Mouse (Mus musculus): ENCODE measurements at regions not wholly inside any gene's neighbourhood (a gene's known extent, or its start where the extent isn't known, plus 50 kb on each side); places are given as distances from the start of the nearest gene placed in this dataset.

DNA sequence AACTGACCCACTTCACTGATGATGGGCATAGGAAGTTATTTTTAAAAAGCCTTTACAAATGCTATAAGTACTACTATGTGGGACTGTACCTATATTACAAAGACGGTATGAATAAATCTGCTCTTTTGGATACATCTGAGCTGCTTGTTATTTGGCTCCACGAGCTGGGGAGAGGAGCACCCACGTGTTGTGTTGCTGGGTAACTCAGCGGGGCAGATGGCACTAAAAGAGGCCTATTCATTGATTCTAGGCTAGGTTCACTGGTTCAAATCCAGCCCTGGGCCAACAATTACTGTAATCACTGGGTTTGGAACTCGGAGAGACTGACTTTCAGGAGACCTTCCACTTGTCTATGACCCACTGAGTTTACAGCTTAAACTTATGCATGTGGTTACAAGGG lies 176.0 kb upstream of the Cadm1 start:
- DNase-seq, result no peak

DNA sequence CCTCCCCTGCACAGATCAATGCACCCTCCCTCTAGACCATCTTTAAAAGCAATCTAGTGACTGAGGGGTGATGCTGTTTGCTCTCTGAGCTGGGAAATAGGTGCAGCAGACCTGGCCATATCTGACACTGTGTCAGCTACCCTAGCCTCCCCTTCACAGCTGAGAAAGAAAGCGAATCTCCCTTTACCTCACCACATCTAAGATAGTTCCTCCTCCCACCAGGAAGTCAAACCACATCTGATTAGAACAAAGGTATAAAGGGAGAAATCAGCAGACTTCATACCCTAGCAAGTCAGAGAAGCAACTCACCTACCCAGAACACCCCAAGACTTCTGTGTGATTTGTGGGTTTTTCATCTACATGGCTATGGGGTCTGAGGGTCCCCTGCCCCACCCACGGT lies 175.6 kb upstream of the Cadm1 start:
- no peak for DNase-seq

GRCm38 (mm10) chr9:47354866-47355265 lies 175.1 kb upstream of the Cadm1 start:
- no peak for DNase-seq

- DNase-seq, result peak; percentile 67
These were observed 172.1 kb upstream of the Cadm1 start for GRCm38 (mm10) chr9:47357756-47358399.

DNA sequence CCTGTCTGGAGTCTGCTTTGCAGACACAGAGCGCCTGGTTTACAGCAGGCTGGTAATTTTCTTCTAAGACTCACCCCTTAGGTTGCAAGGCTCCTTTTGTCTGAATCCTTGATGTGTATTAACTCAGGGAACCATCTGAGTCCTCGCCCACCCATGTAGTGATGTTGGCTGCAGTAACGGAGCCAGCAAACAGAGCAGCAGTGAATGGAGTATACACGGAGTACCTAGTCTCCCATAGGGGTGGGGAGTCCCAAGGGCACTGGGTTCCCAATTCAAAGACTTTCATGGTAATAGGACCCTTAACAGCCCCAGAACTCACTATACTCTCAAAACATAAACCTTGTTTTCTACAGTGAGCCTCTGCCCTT lies 171.6 kb upstream of the Cadm1 start:
- DNase-seq, result no peak

DNA sequence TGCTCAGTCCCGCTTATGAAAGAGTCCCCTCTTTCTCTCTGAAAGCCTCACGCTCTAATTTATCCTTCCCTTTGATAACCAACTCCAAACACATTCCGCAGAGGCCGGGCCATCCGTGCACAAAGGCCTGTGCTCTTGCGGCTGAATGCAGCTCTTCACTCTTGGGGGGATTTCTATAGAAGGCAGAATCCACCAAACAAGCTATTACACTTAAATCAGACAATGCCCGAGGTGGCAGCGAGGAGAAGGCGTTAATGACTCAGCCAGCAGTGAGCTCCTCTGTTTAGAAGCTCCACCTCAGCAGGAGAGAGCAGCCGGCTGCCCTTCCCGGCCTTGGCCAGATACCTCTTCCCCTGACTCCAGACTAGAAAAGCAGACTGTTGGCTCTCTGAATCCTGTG lies 166.9 kb upstream of the Cadm1 start:
- no peak for DNase-seq

DNA sequence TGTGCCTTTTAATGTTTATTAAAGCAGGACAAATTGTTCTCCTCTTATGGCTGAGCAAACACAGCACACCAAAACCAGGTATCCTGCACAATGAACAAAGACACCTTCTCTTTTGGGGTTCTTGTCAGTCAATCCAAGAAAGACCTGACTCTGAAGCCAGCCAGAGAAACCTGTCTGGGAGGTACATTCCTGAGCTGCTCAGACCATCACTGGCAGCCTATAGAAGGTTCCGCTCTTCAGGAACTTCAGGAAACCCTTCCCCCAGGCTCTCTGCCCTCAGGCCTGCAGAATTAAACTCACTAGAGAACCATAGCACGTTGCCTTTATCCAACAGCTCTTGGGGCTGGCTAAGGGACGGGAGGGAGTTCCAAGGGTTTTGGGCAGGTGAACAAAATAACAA lies 165.2 kb upstream of the Cadm1 start:
- no peak for DNase-seq

DNA sequence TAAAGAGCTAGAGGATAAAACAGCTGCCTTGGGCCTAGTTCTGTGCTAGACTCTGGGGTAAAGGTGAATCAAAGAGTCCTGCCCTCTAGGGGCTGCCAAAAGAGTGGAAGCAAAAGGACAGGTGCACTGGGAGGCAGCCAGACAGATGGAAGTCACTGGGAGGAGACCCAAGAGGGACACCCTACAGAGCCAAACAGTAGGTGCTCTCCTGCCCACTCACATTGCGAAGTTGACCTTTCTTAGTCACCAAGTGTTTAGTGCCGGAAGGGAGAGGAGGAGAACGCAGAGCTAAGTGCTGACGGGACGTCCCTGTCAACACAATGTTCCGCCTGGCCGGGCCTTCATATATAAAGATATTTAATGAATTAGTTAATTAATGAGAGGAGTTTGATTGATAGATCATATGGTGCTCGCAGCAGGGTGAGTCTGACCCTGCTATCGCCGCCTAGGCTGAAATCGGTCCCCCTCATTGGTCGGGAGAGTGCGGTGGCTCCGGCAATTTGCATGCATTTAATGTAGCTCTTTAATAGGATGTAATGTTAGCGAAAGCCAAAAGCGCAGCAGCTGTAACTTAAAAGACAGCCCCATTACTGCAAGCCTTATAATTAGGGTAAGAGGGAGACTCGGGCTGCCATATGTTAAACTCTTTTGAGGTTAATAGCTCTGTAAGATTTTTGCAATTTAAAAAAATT lies 162.6 kb upstream of the Cadm1 start:
- DNase-seq, result no peak

DNA sequence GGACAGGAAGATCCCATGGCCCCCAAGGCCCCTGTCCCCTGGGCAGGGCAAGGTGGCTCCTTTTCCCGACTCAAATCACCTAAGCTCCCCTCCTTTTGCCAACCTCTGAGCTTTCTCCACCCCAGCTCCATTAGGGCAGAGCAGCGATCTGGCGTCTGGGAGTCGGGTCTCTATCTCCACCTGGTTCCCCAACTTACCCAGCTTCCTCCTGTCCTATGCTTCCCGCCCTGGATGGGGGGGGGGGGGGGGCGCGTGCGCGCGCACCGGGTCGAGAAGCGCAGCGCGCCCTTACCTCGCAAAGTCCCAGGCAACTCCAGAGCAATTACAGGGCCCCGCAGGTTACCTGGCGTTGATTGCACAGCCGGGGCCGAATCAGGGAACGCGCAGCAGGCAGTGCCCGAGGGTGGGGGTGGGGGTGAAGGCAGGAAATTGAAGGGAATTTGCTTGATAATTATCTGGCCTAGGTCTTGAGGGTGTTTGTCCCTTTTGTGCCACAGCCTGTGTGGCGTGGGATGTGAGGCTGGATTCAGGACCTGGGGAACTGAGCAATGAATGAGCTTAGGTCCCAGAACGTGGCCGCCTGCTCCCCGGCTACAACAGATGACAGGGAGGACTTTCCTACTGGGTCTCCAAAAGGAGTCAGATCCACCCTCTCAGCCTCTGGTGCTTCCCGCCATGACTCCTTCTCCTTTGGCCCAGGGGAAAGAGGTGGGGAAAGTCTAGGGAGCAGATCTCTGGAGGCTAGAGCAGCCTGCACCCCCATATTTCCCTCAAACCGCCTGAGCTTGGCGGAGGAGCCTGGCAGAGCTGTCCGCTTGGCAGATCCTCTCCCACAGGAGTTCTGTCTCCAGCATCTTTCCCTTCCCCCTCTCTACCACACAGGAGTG lies 161.7 kb upstream of the Cadm1 start:
- DNase-seq, result no peak

DNA sequence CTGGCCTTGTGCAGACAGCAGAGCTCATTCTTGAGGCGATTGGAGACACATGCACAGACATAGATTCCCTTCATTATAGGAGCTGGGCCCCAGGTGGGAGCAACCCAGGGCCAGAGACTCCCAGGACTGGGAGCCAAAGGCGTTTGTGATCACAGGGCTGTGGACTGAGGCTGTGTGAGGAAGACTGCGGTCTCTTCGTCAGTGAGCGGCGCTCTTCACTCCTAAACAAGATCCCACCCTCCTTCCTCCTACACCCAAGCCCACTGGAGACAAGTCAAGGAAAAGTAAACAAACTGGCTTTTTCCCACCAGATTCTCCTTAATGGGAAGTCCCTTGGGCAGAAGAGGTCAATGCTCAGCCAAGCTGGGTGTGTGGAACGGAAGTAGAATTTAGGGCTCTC lies 157.7 kb upstream of the Cadm1 start:
- no peak for DNase-seq

GRCm38 (mm10) chr9:47374086-47374485 lies 155.9 kb upstream of the Cadm1 start:
- DNase-seq, result no peak

DNA sequence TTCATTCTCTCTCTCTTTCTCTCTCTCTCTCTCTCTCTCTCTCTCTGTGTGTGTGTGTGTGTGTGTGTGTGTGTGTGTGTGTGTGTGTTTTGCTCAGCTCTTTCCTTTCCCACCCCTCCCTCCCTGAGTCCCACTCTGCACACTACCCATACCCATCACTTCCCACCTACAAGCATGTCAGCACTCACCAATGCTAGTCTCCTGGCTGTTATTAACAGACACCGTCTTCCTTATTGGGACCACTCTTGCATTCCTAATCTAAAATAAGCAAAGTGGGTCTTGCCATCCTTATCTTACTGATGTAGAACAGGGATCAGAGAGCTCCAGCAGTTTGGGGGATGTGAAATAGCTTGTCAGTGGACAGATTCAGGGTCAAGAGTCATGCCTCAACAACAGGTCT lies 153.3 kb upstream of the Cadm1 start:
- no peak for DNase-seq

GRCm38 (mm10) chr9:47378541-47378940 lies 151.4 kb upstream of the Cadm1 start:
- DNase-seq, result no peak

DNA sequence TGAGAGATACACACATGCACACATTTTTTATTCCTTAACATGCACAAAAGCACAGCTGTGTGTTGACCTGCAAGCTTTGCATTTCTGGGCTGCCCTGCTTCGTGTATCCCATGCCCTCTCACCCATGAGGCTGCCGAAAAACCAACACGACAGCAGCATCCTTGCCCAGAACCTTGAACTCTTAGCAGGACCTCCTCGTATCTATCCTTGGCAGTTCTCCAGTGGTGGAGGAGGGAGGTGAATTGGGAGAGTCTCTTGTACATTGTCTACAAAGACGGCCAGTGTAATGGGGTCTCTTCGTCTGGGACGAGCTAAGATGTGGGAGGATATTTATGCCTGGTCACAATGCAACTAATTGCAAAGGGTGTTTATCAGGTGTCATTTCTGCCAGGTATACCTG lies 149.6 kb upstream of the Cadm1 start:
- DNase-seq, result no peak

- DNase-seq, result no peak
These were observed 145.7 kb upstream of the Cadm1 start for GRCm38 (mm10) chr9:47384185-47384854.

- DNase-seq, result no peak
These were observed 143.3 kb upstream of the Cadm1 start for GRCm38 (mm10) chr9:47386646-47387045.

DNA sequence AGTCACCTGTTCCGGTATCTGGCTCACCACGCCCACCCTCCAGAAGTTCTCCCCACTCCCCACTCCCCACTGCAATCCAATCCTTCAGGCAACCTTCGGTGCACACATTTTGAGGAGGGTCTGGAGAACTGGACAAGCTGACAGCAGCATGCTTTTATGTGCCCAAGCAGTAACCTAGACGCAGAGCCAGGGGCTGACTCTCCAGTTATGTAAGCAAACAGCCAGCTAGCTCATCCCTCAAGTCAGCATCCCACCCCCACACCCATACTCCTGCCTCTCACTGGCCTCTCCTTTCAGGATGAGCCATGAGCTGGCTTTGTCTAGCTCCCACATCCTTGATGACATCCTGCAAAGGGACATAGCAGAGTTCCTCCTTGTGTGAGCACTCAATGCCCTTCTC lies 142.8 kb upstream of the Cadm1 start:
- no peak for DNase-seq

GRCm38 (mm10) chr9:47387716-47388300 lies 142.2 kb upstream of the Cadm1 start:
- DNase-seq, result no peak

GRCm38 (mm10) chr9:47389901-47390300 lies 140.1 kb upstream of the Cadm1 start:
- DNase-seq, result no peak

- DNase-seq, result no peak
These were observed 138.3 kb upstream of the Cadm1 start for GRCm38 (mm10) chr9:47391669-47392068.

DNA sequence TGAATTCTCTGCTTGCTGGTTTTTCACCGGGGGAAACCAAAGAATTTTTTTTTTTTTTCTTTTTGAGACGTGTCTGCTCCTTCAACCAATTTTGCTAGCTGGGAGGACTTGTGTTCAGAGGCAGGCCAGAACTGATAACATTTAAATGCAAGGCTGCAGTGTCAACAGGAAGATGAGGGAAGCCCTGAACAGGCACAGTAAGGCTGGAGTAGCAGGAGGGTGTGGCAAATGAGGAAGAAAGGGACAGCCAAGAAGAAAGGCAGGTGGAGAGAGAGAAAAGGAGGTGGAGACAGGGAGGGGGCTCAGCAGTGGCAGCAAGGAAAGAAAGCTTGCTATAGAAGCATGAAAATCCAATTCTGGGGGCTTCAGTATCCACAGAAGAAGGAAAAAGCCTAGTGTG lies 130.4 kb upstream of the Cadm1 start:
- no peak for DNase-seq

DNA sequence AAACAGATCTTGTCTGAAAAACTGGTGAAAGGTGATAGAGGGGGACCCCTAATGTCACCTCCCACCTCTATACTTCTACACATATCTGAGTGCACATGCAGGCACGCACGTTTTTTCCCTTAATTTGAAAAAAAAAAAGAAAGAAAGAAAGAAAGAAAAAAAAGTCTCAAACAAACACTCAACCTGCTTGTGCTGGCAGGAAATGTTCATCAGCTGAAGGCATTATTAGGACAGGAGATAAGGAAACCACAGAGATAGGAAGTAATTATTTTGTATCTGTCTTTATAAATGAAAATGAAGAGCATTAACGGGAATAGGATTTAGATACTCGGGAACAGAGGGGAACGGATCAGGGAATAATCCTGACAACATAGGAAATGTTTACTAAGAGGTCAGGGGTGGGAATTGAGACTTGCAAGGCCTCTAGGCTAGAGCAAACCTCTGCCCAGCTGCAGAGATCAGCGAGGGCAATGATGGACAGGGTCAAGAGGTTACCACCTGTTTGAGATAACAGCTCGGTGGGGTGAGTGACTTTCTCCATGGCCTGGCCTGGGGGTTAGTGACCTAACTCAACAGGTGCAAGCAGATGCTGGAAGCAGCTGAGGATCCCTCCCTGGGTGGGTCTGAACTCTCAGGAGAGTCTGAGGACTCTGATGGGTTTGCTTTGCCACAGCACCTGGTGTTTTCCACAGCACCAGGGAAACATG lies 129.7 kb upstream of the Cadm1 start:
- no peak for DNase-seq
